Mouse (Mus musculus) ovary, postnatal 10 days (tissue): ENCODE results near the gene Lrrc1.

Experiments
- DNase-seq: peaks from one replicate; pipeline ENCODE4 v3.0.0; 2022; ENCODE audit warnings: low spot score

Lrrc1 gene

DNA sequence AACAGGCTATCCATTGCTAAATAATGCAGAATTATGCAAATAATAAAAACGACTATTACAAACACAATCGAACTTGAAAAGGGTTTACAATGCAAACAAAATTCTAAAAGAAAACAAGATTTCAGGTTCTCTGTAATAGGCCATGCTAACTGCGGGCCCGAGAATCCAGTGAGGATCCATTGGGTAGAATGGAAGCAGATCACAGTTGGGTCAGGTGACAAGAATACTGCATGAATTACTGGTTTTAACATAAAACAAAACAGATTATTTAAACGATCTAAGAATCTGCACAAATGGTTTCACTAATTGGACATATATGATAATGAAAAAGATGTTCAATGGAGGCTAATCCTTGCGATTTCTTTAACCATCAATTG lies 42.5 kb downstream of the Lrrc1 start:
- DNase-seq = no peak

DNA sequence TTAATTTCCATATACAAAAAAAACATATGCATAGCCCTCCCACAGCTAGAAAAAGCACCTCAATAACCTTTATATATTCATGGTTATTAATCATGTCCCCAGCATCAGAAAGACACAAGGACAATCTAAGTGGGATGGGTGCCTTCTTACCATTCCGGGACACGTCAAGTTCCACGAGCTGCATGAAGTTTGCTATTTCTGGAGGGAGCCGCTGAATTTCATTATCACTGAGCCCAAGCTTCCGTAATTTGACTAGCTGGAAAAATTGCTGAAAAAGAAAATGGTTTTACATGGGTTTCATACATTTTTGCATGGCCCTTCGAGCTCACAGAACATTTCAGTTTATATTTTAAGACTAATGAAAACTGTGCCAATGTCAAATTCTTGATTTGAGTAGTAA lies 45.6 kb downstream of the Lrrc1 start:
- no peak for DNase-seq

- no peak for DNase-seq
Measured at GRCm38 (mm10) chr9:77498406-77498805, 46.3 kb downstream of the Lrrc1 start.

DNA sequence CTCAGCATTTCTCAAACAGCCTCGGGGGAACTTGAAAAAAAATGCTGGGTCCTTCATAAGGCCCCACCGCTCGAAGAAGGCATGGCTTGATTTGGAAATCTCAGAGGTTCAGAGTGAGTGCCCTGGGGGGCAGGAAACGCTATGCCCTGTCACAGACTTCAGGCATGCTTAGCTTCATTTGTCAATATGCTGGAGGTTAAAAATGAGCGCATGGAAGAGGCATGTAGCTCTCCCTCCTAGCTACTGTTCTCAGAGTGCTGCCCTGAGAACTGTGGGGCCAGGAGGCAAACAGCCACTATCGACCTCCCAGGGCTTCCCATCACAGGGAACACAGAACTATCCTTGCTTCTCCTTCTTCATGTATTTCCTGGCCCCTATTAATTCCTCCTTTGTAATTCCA lies 47.5 kb downstream of the Lrrc1 start:
- no peak for DNase-seq

- DNase-seq = no peak
Measured at GRCm38 (mm10) chr9:77496540-77497062, 48.1 kb downstream of the Lrrc1 start.

DNA sequence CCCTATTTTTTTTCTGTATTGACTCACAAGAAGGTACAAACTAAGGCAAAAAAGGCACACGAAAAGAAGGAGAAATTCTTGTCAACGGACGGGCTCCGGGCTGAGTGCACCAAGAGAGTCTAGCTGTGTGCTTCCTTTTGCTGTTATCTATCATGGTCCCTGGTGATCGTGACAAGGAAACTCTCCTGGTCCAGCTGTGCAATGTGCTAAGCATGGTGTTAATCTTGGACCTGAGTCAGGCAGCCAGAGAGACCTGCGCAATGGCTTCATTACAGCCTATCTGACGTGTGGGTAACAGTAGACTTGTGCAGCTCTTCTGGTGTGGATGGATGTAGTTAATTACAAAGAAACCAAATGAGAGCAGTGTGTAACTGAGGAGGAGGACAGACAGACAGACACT lies 50.4 kb downstream of the Lrrc1 start:
- no peak for DNase-seq

DNA sequence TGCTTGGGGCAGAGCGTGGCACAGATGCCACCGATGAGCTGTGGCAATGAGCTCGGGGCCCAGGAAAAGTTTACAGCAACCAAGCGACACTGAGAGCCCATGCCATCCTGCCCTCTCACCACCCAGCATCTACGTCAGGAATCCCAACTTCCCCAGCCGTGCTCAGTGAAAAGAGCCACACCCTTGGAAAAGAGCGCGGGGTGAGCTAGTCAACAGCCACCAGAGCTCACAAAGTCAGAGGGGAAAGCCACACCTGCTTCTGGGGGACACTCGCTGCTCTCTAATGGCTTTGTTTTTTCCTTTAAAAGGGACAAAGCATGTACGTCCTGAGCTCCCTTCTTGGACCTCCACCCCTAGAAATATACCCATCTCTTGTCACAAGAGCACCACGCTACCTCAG lies 56.1 kb downstream of the Lrrc1 start:
- no peak for DNase-seq

- DNase-seq = no peak
Measured at GRCm38 (mm10) chr9:77487427-77487826, 57.2 kb downstream of the Lrrc1 start.

- DNase-seq = no peak
Measured at GRCm38 (mm10) chr9:77485915-77486314, 58.8 kb downstream of the Lrrc1 start.

DNA sequence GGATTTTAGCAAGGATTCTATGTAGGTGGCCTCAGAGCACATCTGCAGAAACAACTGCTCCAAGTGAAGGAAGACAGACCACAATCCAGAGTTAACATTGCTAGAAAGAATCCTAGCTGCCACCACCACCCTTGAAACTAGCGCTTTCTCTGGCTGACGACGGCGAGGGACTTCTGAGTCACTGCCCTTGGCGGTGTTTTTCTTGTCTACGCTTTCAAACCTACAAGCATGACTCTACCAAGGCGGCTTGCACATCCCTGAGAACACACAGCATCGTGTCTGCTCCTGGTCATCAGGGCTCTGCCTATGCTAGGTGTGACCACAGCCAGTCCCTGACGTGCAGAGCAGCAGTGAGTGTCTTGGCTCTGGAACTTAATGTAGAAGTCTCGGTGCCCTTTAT lies 59.9 kb downstream of the Lrrc1 start:
- DNase-seq = no peak

- no peak for DNase-seq
Measured at GRCm38 (mm10) chr9:77483559-77483958, 61.1 kb downstream of the Lrrc1 start.

GRCm38 (mm10) chr9:77482281-77482680 lies 62.4 kb downstream of the Lrrc1 start:
- DNase-seq = no peak

DNA sequence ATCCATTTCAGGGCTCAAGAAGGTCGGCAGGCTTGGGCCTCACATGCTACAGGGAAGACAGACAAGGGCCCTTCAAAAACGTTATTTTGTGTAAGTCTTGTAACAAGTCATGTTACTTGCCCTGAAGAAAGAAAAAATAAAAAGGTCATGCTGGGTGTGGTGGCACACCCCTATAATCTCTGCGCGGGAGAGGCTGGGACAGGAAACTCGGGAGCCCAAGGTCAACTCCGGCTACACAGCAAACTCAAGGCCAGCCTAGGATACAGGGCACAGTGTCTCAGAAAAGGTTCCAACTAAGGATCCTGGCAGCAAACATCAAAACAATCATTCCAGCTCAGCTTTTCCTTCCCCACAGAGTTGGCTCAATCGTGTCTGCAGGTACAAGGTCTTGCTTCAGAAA lies 63.3 kb downstream of the Lrrc1 start:
- no peak for DNase-seq

- no peak for DNase-seq
Measured at GRCm38 (mm10) chr9:77480574-77481319, 63.9 kb downstream of the Lrrc1 start.

DNA sequence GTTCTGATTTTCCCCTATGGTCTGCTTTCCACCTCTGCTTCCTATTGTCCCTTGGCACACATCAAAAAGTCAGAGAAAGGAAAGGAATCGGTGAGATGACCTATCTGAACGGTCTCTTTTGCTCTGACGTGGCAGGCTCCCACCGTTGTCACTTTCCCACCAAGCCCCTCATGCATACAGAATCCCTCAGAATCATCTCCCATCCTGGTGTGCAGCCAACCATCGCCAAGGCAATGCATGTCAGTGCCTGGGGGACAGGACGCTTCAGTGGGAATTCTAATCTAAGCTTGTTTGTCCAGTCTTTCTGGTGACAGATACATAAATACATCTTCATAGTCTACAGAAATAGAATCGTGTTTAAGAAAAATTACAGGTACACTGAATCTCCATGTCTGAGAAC lies 64.7 kb downstream of the Lrrc1 start:
- DNase-seq = no peak

- DNase-seq = no peak
Measured at GRCm38 (mm10) chr9:77478166-77478920, 66.3 kb downstream of the Lrrc1 start.

- DNase-seq = no peak
Measured at GRCm38 (mm10) chr9:77474535-77474934, 70.1 kb downstream of the Lrrc1 start.

- no peak for DNase-seq
Measured at GRCm38 (mm10) chr9:77472557-77472956, 72.1 kb downstream of the Lrrc1 start.

- no peak for DNase-seq
Measured at GRCm38 (mm10) chr9:77471646-77472220, 72.9 kb downstream of the Lrrc1 start.

DNA sequence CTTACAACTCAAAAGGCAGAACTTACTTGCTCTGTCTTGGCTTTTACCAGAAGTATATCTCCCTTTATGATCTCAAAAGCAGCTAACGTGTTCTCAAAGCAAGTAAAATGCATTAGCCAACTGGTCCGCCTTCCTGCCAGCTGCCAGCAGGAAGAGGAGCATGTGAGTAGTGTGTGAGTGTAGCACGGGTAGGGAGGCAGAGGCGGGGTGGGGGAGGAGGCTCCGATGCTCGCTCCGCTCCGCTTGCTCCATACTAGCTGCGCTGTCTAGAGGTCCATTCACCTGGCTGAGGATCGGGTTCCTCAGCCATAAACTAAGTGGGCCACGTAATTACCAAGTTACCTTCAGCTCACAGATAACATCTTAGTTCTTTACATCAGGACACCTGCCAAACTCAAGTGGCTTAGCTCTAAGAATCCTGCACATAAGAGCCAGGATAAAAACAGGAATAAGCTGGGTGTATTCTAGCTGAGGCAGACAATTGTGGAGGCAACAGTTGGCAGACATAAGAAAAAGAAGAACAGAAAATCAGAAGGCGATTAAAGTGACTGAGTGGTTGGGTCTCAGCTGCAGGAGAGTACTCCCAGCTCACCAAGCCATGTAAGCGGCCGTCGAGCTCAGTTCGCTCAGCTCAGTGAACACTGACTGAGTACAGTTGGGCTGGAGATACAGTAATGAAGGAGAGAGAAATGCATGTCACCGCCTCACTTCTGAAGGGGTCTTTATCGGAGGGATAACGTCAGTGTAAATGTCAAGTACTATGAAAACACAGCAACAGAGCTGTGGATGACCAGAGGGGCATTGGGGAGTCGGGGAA lies 74.7 kb downstream of the Lrrc1 start:
- DNase-seq = no peak

DNA sequence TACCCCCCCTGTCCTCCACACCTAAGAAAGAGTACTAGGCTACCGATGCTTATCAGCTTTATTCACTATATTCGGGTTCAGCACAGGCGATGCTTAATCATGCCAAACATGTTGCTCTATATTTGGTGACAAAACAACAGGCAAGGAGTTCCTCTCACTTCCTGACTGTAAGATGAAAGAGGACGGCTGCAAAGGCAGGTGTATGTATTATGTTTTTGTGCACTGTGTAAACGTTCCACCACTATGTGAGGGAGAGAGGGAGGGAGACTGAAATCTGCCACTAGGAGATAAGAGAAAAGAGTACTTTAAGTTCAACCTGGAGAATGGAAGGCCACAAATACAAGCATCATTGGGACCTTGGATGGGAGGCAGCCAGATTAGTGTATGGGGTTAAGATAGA lies 77.7 kb downstream of the Lrrc1 start:
- DNase-seq = no peak

DNA sequence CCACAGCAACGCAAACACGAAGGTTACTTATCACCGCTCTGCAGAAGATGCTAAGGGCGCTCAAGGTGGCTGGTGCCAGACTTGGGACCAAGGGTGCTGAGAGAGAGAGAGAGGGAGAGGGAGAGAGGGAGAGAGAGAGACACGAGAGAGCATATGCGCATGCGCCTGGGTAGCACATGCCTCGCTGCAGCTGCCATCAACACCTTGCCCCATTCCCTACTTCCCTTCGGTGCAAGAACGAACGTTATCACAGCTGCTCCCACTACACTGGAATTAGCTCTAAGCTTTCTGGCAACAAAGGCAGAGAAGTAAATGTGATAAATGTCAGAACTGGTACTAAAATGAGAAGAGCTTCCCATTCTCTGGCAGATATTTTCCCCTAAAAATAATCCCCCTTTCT lies 79.3 kb downstream of the Lrrc1 start:
- no peak for DNase-seq
